Mouse (Mus musculus): ENCODE results near the gene Ccl9. TPM values are rescaled to one million over a fixed set of nuclear protein-coding genes. Genes with fewer than 3 reads are reported as not detected.

Ccl9 gene
- total RNA-seq, 2 experiments from 2014 or later, result 6.4 to 16.6 TPM

DNA sequence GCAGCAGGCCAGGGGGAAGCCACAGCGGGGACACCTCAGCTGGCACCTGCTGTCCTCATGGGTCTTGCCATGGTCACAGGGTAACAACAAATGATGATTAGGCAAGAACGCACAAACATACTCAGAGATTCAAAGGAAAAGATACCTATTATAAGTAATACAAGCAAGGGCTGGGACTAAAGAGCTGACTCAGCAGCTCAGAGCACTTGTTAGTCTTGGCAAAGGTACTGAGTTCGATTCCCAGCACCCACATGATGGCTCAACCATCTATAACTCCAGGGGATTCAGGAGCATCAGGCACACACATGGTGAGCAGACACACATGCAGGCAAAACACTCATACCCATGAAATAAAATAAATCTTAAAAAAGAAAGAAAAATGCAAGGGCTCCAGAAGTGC, 37.0 kb downstream of the Ccl9 start:
- intact Hi-C loops (cut with DNase I), result no loop called here
- DNase-seq, result no peak

GRCm38 (mm10) chr11:83540931-83541330, 37.5 kb downstream of the Ccl9 start:
- DNase-seq, result no peak
- intact Hi-C loops (cut with DNase I), result no loop called here

DNA sequence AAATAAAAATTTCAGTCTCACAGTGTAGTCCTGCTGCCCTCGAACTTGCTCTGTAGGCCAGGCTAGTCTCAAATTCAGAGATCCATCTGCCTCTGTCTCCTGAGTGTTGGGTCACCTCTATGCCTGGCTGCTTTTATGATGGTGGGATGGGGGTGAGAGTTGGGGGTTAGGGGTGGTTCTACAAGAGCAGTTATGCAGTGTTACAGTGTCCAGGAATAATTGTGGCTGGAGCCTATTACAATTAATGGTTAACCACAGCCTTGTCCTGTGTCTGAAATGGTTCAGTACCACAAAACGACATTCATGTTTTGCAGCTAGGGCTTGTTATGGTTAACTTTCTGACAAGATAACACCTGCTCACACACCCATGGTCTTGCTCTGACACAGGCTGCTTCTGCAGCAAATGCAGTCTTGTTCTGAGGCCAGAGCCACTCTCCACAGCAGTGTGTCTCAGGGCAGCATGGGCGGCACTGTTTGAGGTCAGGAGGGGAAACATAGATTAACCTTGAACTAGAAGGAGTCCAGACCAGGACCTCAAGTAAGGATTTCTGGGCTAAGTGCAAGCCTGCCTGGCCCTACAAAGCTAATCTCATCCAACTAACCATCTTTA, 39.6 kb downstream of the Ccl9 start:
- intact Hi-C loops (cut with DNase I), result no loop called here
- DNase-seq, result no peak

DNA sequence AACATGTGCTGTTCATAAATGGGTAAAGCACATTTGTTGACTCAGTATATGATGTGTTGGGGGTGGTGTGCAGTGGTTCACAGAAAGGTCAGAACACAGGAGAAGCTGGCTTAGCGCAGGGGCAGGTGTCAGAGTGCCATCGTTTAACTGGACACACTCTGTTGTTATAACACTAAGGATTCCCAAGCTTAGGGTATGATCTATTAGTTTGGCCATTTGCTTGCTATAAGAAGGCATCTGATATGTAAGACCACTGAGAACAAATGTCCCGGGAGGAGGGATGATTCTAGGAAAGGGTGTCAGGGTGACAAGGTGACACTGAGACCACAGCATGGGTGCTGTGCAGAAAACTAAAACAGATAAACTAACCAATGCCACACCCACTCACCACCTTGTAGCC, 41.6 kb downstream of the Ccl9 start:
- no peak for DNase-seq
- intact Hi-C loops (cut with DNase I), result no loop called here

- peak; percentile 76 to 79 for DNase-seq
Observed at GRCm38 (mm10) chr11:83534609-83535423, 43.6 kb downstream of the Ccl9 start.

GRCm38 (mm10) chr11:83534143-83534542, 44.3 kb downstream of the Ccl9 start:
- intact Hi-C loops (cut with DNase I), result no loop called here
- DNase-seq, result no peak

More at GRCm38 (mm10) chr11:83534609-83535423, 43.6 kb downstream of the Ccl9 start:
- intact Hi-C loops (cut with DNase I), result no loop called here

DNA sequence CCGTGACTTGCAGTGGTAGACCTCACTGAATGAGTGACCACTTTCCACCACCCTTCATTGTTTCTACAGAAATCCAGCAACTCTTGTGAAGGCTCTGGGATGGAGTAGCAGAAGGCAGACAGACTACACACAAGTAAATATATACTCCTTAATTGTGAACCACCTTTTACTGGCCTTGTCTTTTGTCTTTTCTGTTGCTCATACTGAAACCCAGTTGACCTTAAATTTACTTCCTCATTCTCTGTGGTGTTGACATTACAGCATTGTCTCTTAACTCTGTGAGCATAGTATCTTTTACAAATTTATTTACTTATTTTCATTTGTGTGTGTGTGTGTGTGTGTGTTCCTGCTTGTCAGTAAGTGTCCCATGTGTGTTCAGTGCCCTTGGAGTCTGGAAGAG, 45.2 kb downstream of the Ccl9 start:
- intact Hi-C loops (cut with DNase I), result no loop called here
- DNase-seq, result no peak

- intact Hi-C loops (cut with DNase I), result no loop called here
- no peak for DNase-seq
Observed at GRCm38 (mm10) chr11:83530360-83530759, 48.1 kb downstream of the Ccl9 start, which contains the start of gene Ccl5. TSS of gene Ccl5 (minus strand) at chr11:83530518.

DNA sequence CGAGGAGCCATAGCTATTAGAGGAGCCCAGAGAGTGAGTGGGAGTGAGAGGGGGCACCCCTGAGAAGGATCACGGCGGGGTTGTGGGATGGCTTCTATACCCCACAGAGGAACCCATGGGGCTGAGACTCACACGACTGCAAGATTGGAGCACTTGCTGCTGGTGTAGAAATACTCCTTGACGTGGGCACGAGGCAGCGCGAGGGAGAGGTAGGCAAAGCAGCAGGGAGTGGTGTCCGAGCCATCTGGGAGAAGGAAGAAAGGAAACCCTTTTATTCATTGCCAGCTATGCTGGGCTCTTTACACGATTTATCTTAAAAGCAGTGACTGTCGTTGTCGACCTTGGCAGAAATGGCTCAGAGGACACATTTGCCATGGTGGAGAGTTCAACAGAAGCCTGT, 49.4 kb downstream of the Ccl9 start:
- intact Hi-C loops (cut with DNase I), result no loop called here
- no peak for DNase-seq

Other genes starting within 250 kb of the Ccl9 start
- gene Rasl10b, start 169.5 kb downstream of the Ccl9 start, total RNA-seq (2021), result 10 to 100 TPM; 45.8 to 69.1 TPM
- not detected for gene Gas2l2, start 149.2 kb downstream of the Ccl9 start, total RNA-seq (2021)
- gene 1700020L24Rik, start 141.0 kb downstream of the Ccl9 start, total RNA-seq (2021), result not detected
- gene Mmp28, start 115.6 kb downstream of the Ccl9 start, total RNA-seq (2021), result 1 to 10 TPM; 4.6 to 6.6 TPM
- 10 to 100 TPM; 35.2 to 40.8 TPM for gene Taf15, start 105.5 kb downstream of the Ccl9 start, total RNA-seq (2021)
- gene Heatr9, start 56.5 kb downstream of the Ccl9 start, total RNA-seq (2021), result not detected
- gene Ccl5, start 48.1 kb downstream of the Ccl9 start, total RNA-seq (2021), result under 1 TPM in 1 of 2 experiments, not detected in 1; 0.83 TPM
- 10 to 100 TPM; 11.3 to 24.4 TPM for gene Ccl6, start 14.5 kb upstream of the Ccl9 start, total RNA-seq (2021)
- gene Rpl9-ps1, start 67.0 kb upstream of the Ccl9 start, total RNA-seq (2021), result not detected
- not detected for gene Ccl3, start 70.7 kb upstream of the Ccl9 start, total RNA-seq (2021)
- not detected for gene Ccl4, start 83.9 kb upstream of the Ccl9 start, total RNA-seq (2021)
- gene Wfdc17, start 125.4 kb upstream of the Ccl9 start, total RNA-seq (2021), result 1 to 10 TPM; 2.7 to 3.7 TPM
- gene Wfdc18, start 130.4 kb upstream of the Ccl9 start, total RNA-seq (2021), result not detected
- not detected for gene Wfdc21, start 168.3 kb upstream of the Ccl9 start, total RNA-seq (2021)
- 1 to 10 TPM; 5.6 to 6.6 TPM for gene Heatr6, start 175.1 kb upstream of the Ccl9 start, total RNA-seq (2021)

All from heart, postnatal 36 days (tissue).